Mouse (Mus musculus): Measurements from ENCODE around the gene Wdfy1. TPM values are rescaled to one million over a fixed set of nuclear protein-coding genes. Genes with fewer than 3 reads are reported as not detected.

The Wdfy1 gene
- total and polyA plus RNA-seq, 2 experiments from 2014 or later, result 98.1 to 111 TPM

GRCm38 (mm10) chr1:79809447-79809846, 33.5 kb upstream of the Wdfy1 start:
- no peaks in the 10 kb centered on the region for H3K9me3 ChIP-seq (ENCODE audit: low read length)
- WGBS, result 74% methylated on average over 3 of the region's 3 CpGs
- no peak overlapping the region for H3K4me3 ChIP-seq (ENCODE audit: low read depth, low read length)
- TF ChIP-seq CTCF (IDR thresholded peaks at IDR 0.05), result no peak
- H3K36me3 ChIP-seq (ENCODE audit: insufficient read depth, low read length), result 0 out of 2 replicates have a peak, but pooled peaks cover 3% of the 10 kb centered on the region
- H3K4me2 ChIP-seq (ENCODE audit: low read depth, low read length, poor library complexity, severe bottlenecking), result no peak overlapping the region
- no peak for DNase-seq (ENCODE audit: low spot score)
- no peaks in the 10 kb centered on the region for H3K4me1 ChIP-seq (ENCODE audit: insufficient read depth, low read length)
- no peak for ATAC-seq (ENCODE audit: low FRiP score)
- no peak overlapping the region for H3K27ac ChIP-seq (ENCODE audit: low read depth, low read length)
- H3K9ac ChIP-seq (replicated peaks; ENCODE audit: low read length, poor library complexity, severe bottlenecking), result no peak overlapping the region
- no peaks in the 10 kb centered on the region for H3K27me3 ChIP-seq (ENCODE audit: insufficient read depth, low read length)

DNA sequence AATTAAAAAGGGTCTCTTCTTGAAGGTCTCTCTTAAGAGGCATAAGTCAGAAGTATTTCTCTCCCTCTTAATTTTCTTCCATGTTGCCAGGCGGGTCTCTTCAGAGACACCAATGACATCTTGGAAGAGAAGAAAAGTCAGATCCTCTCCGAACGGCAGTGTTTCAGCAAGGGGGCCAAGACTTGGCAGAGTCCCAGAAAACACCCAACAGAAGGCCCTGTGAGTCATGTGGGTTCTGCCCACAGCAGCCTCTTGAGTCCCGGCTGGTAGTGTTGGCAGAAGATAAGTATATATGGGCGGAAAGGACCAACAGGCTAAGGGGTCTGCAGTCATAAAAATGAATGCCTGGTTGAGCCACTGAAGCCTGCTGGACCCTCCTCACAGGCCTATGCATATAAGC, 30.9 kb upstream of the Wdfy1 start:
- H3K9me3 ChIP-seq (ENCODE audit: low read length), result no peaks in the 10 kb centered on the region
- TF ChIP-seq CTCF (IDR thresholded peaks at IDR 0.05), result no peak
- 70% methylated on average over 5 of the region's 5 CpGs for WGBS

GRCm38 (mm10) chr1:79803614-79804013, 27.7 kb upstream of the Wdfy1 start:
- no peak for DNase-seq (ENCODE audit: low spot score)
- no peak for TF ChIP-seq CTCF (IDR thresholded peaks at IDR 0.05)
- no peaks in the 10 kb centered on the region for H3K4me1 ChIP-seq (ENCODE audit: insufficient read depth, low read length)
- no peak overlapping the region for H3K4me2 ChIP-seq (ENCODE audit: low read depth, low read length, poor library complexity, severe bottlenecking)
- no peak overlapping the region for H3K9ac ChIP-seq (replicated peaks; ENCODE audit: low read length, poor library complexity, severe bottlenecking)
- H3K36me3 ChIP-seq (ENCODE audit: insufficient read depth, low read length), result no peaks in the 10 kb centered on the region; the same call in 1 of the 2 replicates
- H3K4me3 ChIP-seq (ENCODE audit: low read depth, low read length), result no peak overlapping the region
- H3K27me3 ChIP-seq (ENCODE audit: insufficient read depth, low read length), result no peaks in the 10 kb centered on the region
- H3K27ac ChIP-seq (ENCODE audit: low read depth, low read length), result no peak overlapping the region
- no peaks in the 10 kb centered on the region for H3K9me3 ChIP-seq (ENCODE audit: low read length)
- WGBS, result 83% methylated on average over 7 of the region's 7 CpGs
- no peak for ATAC-seq (ENCODE audit: low FRiP score)

More for the DNA sequence above, 30.9 kb upstream of the Wdfy1 start:
- DNase-seq (ENCODE audit: low spot score) (peak; percentile 72), ATAC-seq (ENCODE audit: low FRiP score) (no peak)
- no peak overlapping the region for H3K4me3 ChIP-seq (ENCODE audit: low read depth, low read length)
- H3K4me1 ChIP-seq (ENCODE audit: insufficient read depth, low read length), result no peaks in the 10 kb centered on the region
- no peaks in the 10 kb centered on the region for H3K36me3 ChIP-seq (ENCODE audit: insufficient read depth, low read length)
- H3K27ac ChIP-seq (ENCODE audit: low read depth, low read length), result no peak overlapping the region
- H3K9ac ChIP-seq (replicated peaks; ENCODE audit: low read length, poor library complexity, severe bottlenecking), result no peak overlapping the region
- no peaks in the 10 kb centered on the region for H3K27me3 ChIP-seq (ENCODE audit: insufficient read depth, low read length)
- H3K4me2 ChIP-seq (ENCODE audit: low read depth, low read length, poor library complexity, severe bottlenecking), result no peak overlapping the region

DNA sequence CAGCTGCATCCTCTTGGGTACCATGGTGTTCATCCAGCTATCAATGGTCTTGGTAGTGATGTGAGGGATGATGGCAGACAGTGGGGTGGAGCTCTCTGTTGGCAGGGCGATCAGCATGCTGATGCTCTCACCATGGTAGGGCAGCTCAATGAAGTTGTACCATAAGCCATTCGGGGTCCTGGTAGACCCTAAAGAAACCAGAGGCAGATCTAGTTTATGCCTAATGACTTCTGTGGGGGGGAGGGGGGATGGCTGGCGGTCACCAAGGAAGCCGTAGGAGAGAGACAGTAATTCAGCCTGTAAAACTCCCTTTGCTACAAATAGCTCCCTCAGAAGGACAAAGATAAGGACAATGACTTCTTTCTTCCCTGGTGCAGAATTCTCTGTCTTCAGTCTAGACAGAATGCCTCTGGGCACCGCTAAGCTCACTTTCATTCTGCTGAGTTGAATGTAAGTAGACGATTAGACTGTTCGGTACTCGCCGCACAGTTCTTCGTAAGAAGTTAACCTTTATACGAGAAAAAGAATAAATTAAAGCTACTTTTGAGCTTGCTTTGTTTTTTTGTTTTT, 27.0 kb upstream of the Wdfy1 start:
- no peak overlapping the region for H3K9ac ChIP-seq (replicated peaks; ENCODE audit: low read length, poor library complexity, severe bottlenecking)
- H3K27me3 ChIP-seq (ENCODE audit: insufficient read depth, low read length), result no peaks in the 10 kb centered on the region
- DNase-seq (ENCODE audit: low spot score), result peak; percentile 54
- TF ChIP-seq CTCF (IDR thresholded peaks at IDR 0.05), result no peak
- ATAC-seq (ENCODE audit: low FRiP score), result 0 out of 2 replicates have a peak, but pooled peaks have one; percentile 23
- no peak overlapping the region for H3K4me3 ChIP-seq (ENCODE audit: low read depth, low read length)
- no peak overlapping the region for H3K27ac ChIP-seq (ENCODE audit: low read depth, low read length)
- 67% methylated on average over 11 of the region's 11 CpGs for WGBS
- H3K4me2 ChIP-seq (ENCODE audit: low read depth, low read length, poor library complexity, severe bottlenecking), result no peak overlapping the region
- H3K36me3 ChIP-seq (ENCODE audit: insufficient read depth, low read length), result no peaks in the 10 kb centered on the region; the same call in 1 of the 2 replicates
- H3K4me1 ChIP-seq (ENCODE audit: insufficient read depth, low read length), result no peaks in the 10 kb centered on the region
- no peaks in the 10 kb centered on the region for H3K9me3 ChIP-seq (ENCODE audit: low read length)

DNA sequence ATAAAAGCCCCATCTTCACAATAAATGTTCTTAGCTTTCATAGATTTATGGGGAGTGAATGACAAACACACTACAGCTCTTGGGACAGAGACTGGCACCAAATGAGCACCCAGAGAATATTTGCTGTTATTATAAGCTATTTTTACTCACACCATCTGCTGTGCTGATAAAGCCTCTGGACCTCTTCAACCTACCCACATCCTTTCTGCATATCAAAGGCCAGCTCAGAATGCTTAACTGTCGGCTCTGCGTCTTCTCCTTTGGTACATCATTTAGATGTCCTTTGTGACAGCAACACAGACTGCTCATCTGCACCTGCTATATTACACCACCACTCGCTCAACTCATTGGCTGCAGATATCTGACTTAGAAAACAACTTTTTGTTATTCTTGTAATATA, 21.1 kb upstream of the Wdfy1 start:
- no peak overlapping the region for H3K27ac ChIP-seq (ENCODE audit: low read depth, low read length)
- ATAC-seq (ENCODE audit: low FRiP score) (no peak), DNase-seq (ENCODE audit: low spot score) (no peak)
- no peak overlapping the region for H3K4me3 ChIP-seq (ENCODE audit: low read depth, low read length)
- no peaks in the 10 kb centered on the region for H3K27me3 ChIP-seq (ENCODE audit: insufficient read depth, low read length)
- H3K9ac ChIP-seq (replicated peaks; ENCODE audit: low read length, poor library complexity, severe bottlenecking), result no peak overlapping the region
- H3K9me3 ChIP-seq (ENCODE audit: low read length), result no peaks in the 10 kb centered on the region
- H3K36me3 ChIP-seq (ENCODE audit: insufficient read depth, low read length), result no peaks in the 10 kb centered on the region; the same call in 1 of the 2 replicates
- no peak for TF ChIP-seq CTCF (IDR thresholded peaks at IDR 0.05)
- no peak overlapping the region for H3K4me2 ChIP-seq (ENCODE audit: low read depth, low read length, poor library complexity, severe bottlenecking)
- no peaks in the 10 kb centered on the region for H3K4me1 ChIP-seq (ENCODE audit: insufficient read depth, low read length)
- WGBS, result 76% methylated on average over 3 of the region's 3 CpGs

DNA sequence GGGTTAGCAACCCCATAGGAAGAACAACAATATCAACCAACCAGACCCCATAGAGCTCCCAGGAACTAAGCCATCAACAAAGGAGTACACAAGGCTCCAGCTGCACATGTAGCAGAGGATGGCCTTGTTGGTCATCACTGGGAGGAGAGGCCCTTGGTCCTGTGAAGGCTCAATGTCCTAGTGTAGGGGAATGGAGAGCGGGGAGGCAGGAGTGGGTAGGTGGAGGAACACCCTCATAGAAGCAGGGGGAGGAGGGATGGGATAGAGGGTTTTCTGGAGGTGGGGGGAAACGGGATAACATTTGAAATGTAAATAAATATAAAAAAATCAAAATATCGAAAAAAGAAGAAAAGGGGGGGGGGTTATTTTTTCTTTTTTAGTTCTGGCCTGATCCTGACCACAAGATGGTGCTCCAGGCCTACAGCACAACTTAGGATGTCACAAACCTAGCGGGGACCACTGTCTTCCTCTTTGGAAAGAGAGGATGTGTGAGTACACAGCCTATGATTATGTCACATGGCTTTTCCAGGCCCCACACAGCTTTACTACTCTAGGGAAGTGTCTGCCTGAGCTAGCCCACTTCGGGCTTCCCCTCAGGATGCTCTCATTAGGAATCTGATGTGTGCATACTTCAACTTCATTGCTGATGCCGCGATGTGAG, 10.5 kb upstream of the Wdfy1 start:
- peak; percentile 71 for DNase-seq (ENCODE audit: low spot score)
- WGBS, result 70% methylated on average over 7 of the region's 7 CpGs
- no peak overlapping the region for H3K4me2 ChIP-seq (ENCODE audit: low read depth, low read length, poor library complexity, severe bottlenecking)

More for the DNA sequence above, 10.5 kb upstream of the Wdfy1 start:
- Histone ChIP-seq H3K4me1 (ENCODE audit: insufficient read depth, low read length) (no peaks in the 10 kb centered on the region), H3K9me3 (ENCODE audit: low read length) (no peaks in the 10 kb centered on the region), H3K4me3 (ENCODE audit: low read depth, low read length) (no peak overlapping the region), H3K9ac (replicated peaks; ENCODE audit: low read length, poor library complexity, severe bottlenecking) (no peak overlapping the region), H3K27ac (ENCODE audit: low read depth, low read length) (no peak overlapping the region), H3K36me3 (ENCODE audit: insufficient read depth, low read length) (peaks cover 20% of the 10 kb centered on the region; the same call in 1 of the 2 replicates), H3K27me3 (ENCODE audit: insufficient read depth, low read length) (no peaks in the 10 kb centered on the region)
- ATAC-seq (ENCODE audit: low FRiP score), result peak; percentile 76
- peak; percentile 90 for TF ChIP-seq CTCF (IDR thresholded peaks at IDR 0.05)
